Mouse (Mus musculus) cerebellum, adult 8-10 months (tissue): Measurements from ENCODE around the gene Zfp973.
A peak's percentile ranks its signal among the peaks of the same experiment; 100 is the strongest.
"Not testable (repeated sequence)": the region's sequence is repeated elsewhere in the genome, so short reads cannot be mapped to it uniquely, and the experiment has no call there.

Source experiments
- DNase-seq: peaks from one replicate; pipeline ENCODE4 v3.0.0; 2022

Zfp973 gene

GRCm38 (mm10) chr2:176670222-176670621 lies at the start of gene Zfp973:
Gene Zfp973, plus strand, starts transcription at chr2:176670522.
- DNase-seq, result not testable (repeated sequence)

GRCm38 (mm10) chr2:176636244-176636643 lies 34.1 kb upstream of the Zfp973 start, which contains the start of gene Gm14308:
Gene Gm14308, minus strand, starts transcription at chr2:176636344.
- DNase-seq, result not testable (repeated sequence)

GRCm38 (mm10) chr2:176708051-176708450 lies 37.7 kb downstream of the Zfp973 start, which contains the start of gene Gm14305:
Gene Gm14305, plus strand, starts transcription at chr2:176708328.
- peak; percentile 22 for DNase-seq
